Mouse (Mus musculus): ENCODE measurements around the gene Mycl. TPM values are rescaled to one million over a fixed set of nuclear protein-coding genes. Genes with fewer than 3 reads are reported as not detected.

Gene Mycl
- total and polyA plus RNA-seq, 3 experiments = not detected

Other genes with a start within 250 kb of the Mycl start
- gene Ppt1, start 159.4 kb upstream of the Mycl start, total RNA-seq (2012; rRNA removed) = 12.5 and 13.1 TPM in 2 replicates
- gene Ppt1, start 159.4 kb upstream of the Mycl start, polyA plus RNA-seq (2012; ENCODE audit: insufficient read depth in 1 of 2, insufficient read length in 2 of 2, low read depth in 1 of 2, low replicate concordance in 2 of 2, missing spikeins in 1 of 2) = 10 to 100 TPM in 1 of 2 experiments, not detected in 1; 19.9 TPM
- gene Cap1, start 109.6 kb upstream of the Mycl start, total RNA-seq (2012; rRNA removed) = 68.3 and 82.3 TPM in 2 replicates
- 100 to 1,000 TPM in 1 of 2 experiments, not detected in 1; 134 TPM for gene Cap1, start 109.6 kb upstream of the Mycl start, polyA plus RNA-seq (2012; ENCODE audit: insufficient read depth in 1 of 2, insufficient read length in 2 of 2, low read depth in 1 of 2, low replicate concordance in 2 of 2, missing spikeins in 1 of 2)
- 8.4 and 14.3 TPM in 2 replicates for gene Mfsd2a, start 34.5 kb upstream of the Mycl start, total RNA-seq (2012; rRNA removed)
- 1 to 10 TPM in 1 of 2 experiments, not detected in 1; 8.8 TPM for gene Mfsd2a, start 34.5 kb upstream of the Mycl start, polyA plus RNA-seq (2012; ENCODE audit: insufficient read depth in 1 of 2, insufficient read length in 2 of 2, low read depth in 1 of 2, low replicate concordance in 2 of 2, missing spikeins in 1 of 2)
- gene Trit1, start 20.9 kb downstream of the Mycl start, total RNA-seq (2012; rRNA removed) = 14.9 and 19.6 TPM in 2 replicates
- gene Trit1, start 20.9 kb downstream of the Mycl start, polyA plus RNA-seq (2012; ENCODE audit: insufficient read depth in 1 of 2, insufficient read length in 2 of 2, low read depth in 1 of 2, low replicate concordance in 2 of 2, missing spikeins in 1 of 2) = 10 to 100 TPM in 1 of 2 experiments, not detected in 1; 17.9 TPM
- gene Bmp8b, start 109.5 kb downstream of the Mycl start, total RNA-seq (2012; rRNA removed) = 0.08 TPM in 1 of 2 replicates, not detected in the other
- under 1 TPM in 1 of 2 experiments, not detected in 1; 0.06 TPM for gene Bmp8b, start 109.5 kb downstream of the Mycl start, polyA plus RNA-seq (2012; ENCODE audit: insufficient read depth in 1 of 2, insufficient read length in 2 of 2, low read depth in 1 of 2, low replicate concordance in 2 of 2, missing spikeins in 1 of 2)
- not detected in 2 replicates for gene Oxct2b, start 120.6 kb downstream of the Mycl start, total RNA-seq (2012; rRNA removed)
- gene Oxct2b, start 120.6 kb downstream of the Mycl start, polyA plus RNA-seq (2012; ENCODE audit: insufficient read depth in 1 of 2, insufficient read length in 2 of 2, low read depth in 1 of 2, low replicate concordance in 2 of 2, missing spikeins in 1 of 2) = not detected
- 100 and 108 TPM in 2 replicates for gene Ppie, start 144.3 kb downstream of the Mycl start, total RNA-seq (2012; rRNA removed)
- gene Ppie, start 144.3 kb downstream of the Mycl start, polyA plus RNA-seq (2012; ENCODE audit: insufficient read depth in 1 of 2, insufficient read length in 2 of 2, low read depth in 1 of 2, low replicate concordance in 2 of 2, missing spikeins in 1 of 2) = 10 to 100 TPM in 1 of 2 experiments, not detected in 1; 97.9 TPM
- gene Hpcal4, start 187.6 kb downstream of the Mycl start, total RNA-seq (2012; rRNA removed) = not detected in 2 replicates
- gene Hpcal4, start 187.6 kb downstream of the Mycl start, polyA plus RNA-seq (2012; ENCODE audit: insufficient read depth in 1 of 2, insufficient read length in 2 of 2, low read depth in 1 of 2, low replicate concordance in 2 of 2, missing spikeins in 1 of 2) = not detected
- gene Nt5c1a, start 205.9 kb downstream of the Mycl start, total RNA-seq (2012; rRNA removed) = not detected in 2 replicates
- gene Nt5c1a, start 205.9 kb downstream of the Mycl start, polyA plus RNA-seq (2012; ENCODE audit: insufficient read depth in 1 of 2, insufficient read length in 2 of 2, low read depth in 1 of 2, low replicate concordance in 2 of 2, missing spikeins in 1 of 2) = not detected
- gene Heyl, start 237.9 kb downstream of the Mycl start, total RNA-seq (2012; rRNA removed) = not detected in 2 replicates
- not detected for gene Heyl, start 237.9 kb downstream of the Mycl start, polyA plus RNA-seq (2012; ENCODE audit: insufficient read depth in 1 of 2, insufficient read length in 2 of 2, low read depth in 1 of 2, low replicate concordance in 2 of 2, missing spikeins in 1 of 2)